Mouse (Mus musculus) colon, adult 2 months (tissue): ENCODE results near the gene Gpm6b. TPM values are rescaled to one million over a fixed set of nuclear protein-coding genes. Genes with fewer than 3 reads are reported as not detected.

Experiments
- polyA plus RNA-seq: library from polyadenylated mRNA; depleted of rRNA; stranded (reverse); fragments of >200 nt; gene quantifications from 2 replicates; pipeline ENCODE4 v1.2.3, GENCODE M21; 2012; rRNA removed

Gene Gpm6b
- polyA plus RNA-seq, result 1.8 and 2.3 TPM in 2 replicates

DNA sequence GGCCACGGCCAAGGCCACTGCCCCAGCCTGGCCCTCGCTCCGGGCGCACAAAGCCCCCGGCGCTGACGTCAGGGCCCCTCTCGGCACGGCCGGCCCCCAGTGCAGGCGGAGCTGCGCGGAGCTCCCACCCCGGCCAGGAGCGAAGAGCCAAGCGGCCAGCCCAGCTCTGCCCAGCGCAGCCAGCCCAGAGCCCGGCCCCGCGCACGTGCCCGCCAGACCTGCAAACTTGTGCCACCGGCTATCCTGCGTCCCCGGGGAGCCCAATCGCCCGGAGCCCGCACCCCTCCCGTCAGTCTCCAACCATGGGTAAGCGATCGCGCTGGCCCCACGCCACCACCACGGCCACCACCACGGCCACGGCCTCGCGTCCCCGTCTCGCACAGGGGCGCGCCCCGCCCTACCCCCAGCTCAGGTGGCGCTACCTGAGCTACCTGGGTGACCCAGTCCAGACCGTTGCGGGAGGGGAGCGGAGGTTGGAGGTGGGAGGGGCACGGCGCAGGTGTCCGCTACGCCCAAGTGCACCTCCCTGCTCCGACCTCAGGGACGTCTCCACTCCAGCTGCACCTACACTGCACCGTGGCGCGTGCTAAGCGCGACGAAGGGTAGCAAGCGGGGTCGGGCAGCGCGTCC is at the start of gene Gpm6b:
TSS of gene Gpm6b (plus strand) at position 81 of the 630 bp plus-strand sequence.

Other genes with a start within 250 kb of the Gpm6b start
- gene Gemin8, start 68.5 kb upstream of the Gpm6b start, polyA plus RNA-seq, result 3.0 TPM in 2 replicates
- 0.89 and 1.1 TPM in 2 replicates for gene Trappc2, start 201.7 kb downstream of the Gpm6b start, polyA plus RNA-seq
- gene Ofd1, start 201.8 kb downstream of the Gpm6b start, polyA plus RNA-seq, result 0.56 and 0.64 TPM in 2 replicates
- 2.0 and 2.8 TPM in 2 replicates for gene Rab9, start 241.0 kb downstream of the Gpm6b start, polyA plus RNA-seq